Mouse (Mus musculus) kidney, embryonic 14.5 days (tissue): ENCODE data around the gene Rps27rt. TPM values are rescaled to one million over a fixed set of nuclear protein-coding genes. Genes with fewer than 3 reads are reported as not detected.
"Not testable (repeated sequence)": the region's sequence is repeated elsewhere in the genome, so short reads cannot be mapped to it uniquely, and the experiment has no call there.

ENCODE experiments used
- ATAC-seq: fragments of 200-750 bp; cut with Nextera tagmentation; 2 replicates; pipeline ENCODE4 v1.8.0; 2017; ENCODE audit warnings: moderate number of reproducible peaks, mild to moderate bottlenecking, moderate TSS enrichment, moderate library complexity; ENCODE audit not compliant: low FRiP score, low TSS enrichment
- H3K27ac ChIP-seq: fragments of 300-500 bp; sonication (generic); 2 replicates; pipeline ENCODE4 v1.5.1; 2014; ENCODE audit warnings: low read depth, mild to moderate bottlenecking, low read length, moderate library complexity, mixed read lengths
- H3K27me3 ChIP-seq: fragments of 300-500 bp; sonication (generic); 2 replicates; pipeline ENCODE4 v1.6.1; 2014; ENCODE audit warnings: mild to moderate bottlenecking, low read length; ENCODE audit not compliant: control insufficient read depth, insufficient read depth
- H3K36me3 ChIP-seq: fragments of 300-500 bp; sonication (generic); 2 replicates; pipeline ENCODE4 v1.6.1; 2014; ENCODE audit warnings: low read length, mixed read lengths; ENCODE audit not compliant: control insufficient read depth, insufficient read depth
- H3K4me1 ChIP-seq: fragments of 300-500 bp; sonication (generic); 2 replicates; pipeline ENCODE4 v1.6.1; 2014; ENCODE audit warnings: low read length, mixed read lengths; ENCODE audit not compliant: control insufficient read depth, insufficient read depth
- H3K4me2 ChIP-seq: fragments of 300-500 bp; sonication (generic); replicated peaks from 2 replicates; pipeline ENCODE4 v1.6.1; 2014; ENCODE audit warnings: low read depth, mild to moderate bottlenecking, low read length
- H3K4me3 ChIP-seq: fragments of 300-500 bp; sonication (generic); 2 replicates; pipeline ENCODE4 v1.5.1; 2014; ENCODE audit warnings: mild to moderate bottlenecking, low read length
- H3K9ac ChIP-seq: fragments of 300-500 bp; sonication (generic); 2 replicates; pipeline ENCODE4 v1.6.1; 2014; ENCODE audit warnings: low read depth, mild to moderate bottlenecking, low read length, moderate library complexity
- H3K9me3 ChIP-seq: fragments of 300-500 bp; sonication (generic); 2 replicates; pipeline ENCODE4 v1.6.1; 2016; ENCODE audit warnings: low read length; ENCODE audit not compliant: control insufficient read depth
- whole genome bisulfite sequencing: fragments of 180-500 bp; shearing (Covaris S2); extraction: QIAGEN DNeasy Blood & Tissue Kit; methylation state at CpG from one replicate; pipeline ENCODE4 v1.1.7; 2014; 5-methylcytosine and 5-hydroxymethylcytosine counted together
- polyA plus RNA-seq: library from polyadenylated mRNA; unstranded; fragments of >200 nt; fragmentation: Nextera tagmentation; extraction: Ambion mirVana; gene quantifications from 2 replicates; pipeline ENCODE4 v1.2.1, GENCODE M21; 2014

Gene Rps27rt
- polyA plus RNA-seq, 1 experiment from 2014 or later = 479 TPM

DNA sequence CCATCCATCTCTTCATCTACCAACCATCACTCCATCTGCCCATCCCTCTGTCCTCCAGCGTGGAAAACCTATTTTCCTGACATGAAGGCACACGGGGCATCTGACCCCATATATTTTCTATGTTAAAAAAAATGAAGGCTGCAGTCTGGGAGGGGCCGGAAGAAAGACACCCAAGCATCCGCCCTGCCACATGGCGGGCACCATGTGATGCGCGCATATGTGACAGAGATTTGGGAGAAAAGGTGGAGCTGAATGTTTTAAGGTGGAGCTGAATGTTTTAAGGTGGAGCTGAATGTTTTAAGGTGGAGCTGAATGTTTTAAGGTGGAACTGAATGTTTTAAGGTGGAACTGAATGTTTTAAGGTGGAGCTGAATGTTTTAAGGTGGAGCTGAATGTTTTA lies 16.3 kb downstream of the Rps27rt start:
- not testable (repeated sequence) for H3K9ac ChIP-seq, ATAC-seq, H3K9me3 ChIP-seq, H3K4me2 ChIP-seq, H3K27ac ChIP-seq, H3K36me3 ChIP-seq, H3K27me3 ChIP-seq, H3K4me3 ChIP-seq, H3K4me1 ChIP-seq
- WGBS = 89% methylated on average over 7 of the region's 7 CpGs

DNA sequence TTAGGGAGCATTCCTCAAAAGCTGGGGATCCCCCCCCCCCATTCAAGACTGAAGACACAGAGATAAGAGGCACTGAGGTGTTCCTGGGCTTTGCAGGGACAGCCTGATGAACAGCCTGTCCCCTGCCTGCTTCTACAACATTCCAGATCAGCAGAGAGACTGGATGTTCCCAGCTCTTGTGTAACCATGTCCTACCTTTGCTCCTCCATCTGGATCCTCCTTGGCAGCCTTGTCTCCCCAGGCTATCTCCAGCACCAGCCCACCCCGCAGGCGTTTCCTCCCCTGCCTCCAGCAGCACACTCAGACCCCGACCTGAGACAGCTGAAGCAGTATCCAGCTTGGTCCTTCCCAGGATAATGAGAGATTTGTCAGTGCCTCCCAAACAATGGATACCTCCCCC lies 18.4 kb downstream of the Rps27rt start:
- no peak overlapping the region for H3K4me2 ChIP-seq
- no peak for ATAC-seq
- H3K9ac ChIP-seq = no peak overlapping the region
- WGBS = 52% methylated on average over 3 of the region's 3 CpGs
- no peak overlapping the region for H3K27ac ChIP-seq
- no peak overlapping the region for H3K4me3 ChIP-seq
- no peaks in the 10 kb centered on the region for H3K4me1 ChIP-seq
- H3K9me3 ChIP-seq = 0 out of 2 replicates have a peak, but pooled peaks cover 2% of the 10 kb centered on the region
- H3K36me3 ChIP-seq = no peaks in the 10 kb centered on the region
- no peaks in the 10 kb centered on the region for H3K27me3 ChIP-seq

DNA sequence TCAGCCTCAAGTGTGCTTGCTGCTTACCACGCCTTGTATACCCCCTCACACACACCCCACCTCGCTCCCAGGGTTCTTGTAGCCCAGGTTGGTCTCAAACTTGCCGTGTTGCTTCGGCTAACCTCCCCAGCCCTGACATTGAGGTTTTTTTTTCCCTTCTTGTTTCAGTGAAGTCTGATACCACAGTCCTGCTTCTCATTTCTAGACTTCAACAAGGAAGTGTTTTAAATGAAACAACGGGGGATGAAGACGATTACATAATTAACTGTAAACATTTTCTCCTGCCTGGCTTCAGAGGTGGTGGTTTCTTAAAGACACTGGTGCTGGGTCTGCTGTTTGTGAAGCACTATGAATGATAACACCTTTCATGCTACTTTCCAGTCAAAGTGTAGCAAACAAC lies 21.7 kb downstream of the Rps27rt start:
- H3K9ac ChIP-seq = no peak overlapping the region
- 0 out of 2 replicates have a peak, but pooled peaks cover 2% of the 10 kb centered on the region for H3K9me3 ChIP-seq
- WGBS = 85% methylated on average over 6 of the region's 6 CpGs
- no peak overlapping the region for H3K4me2 ChIP-seq
- no peak overlapping the region for H3K27ac ChIP-seq
- H3K4me1 ChIP-seq = no peaks in the 10 kb centered on the region
- ATAC-seq = no peak
- no peak overlapping the region for H3K4me3 ChIP-seq
- no peaks in the 10 kb centered on the region for H3K27me3 ChIP-seq
- H3K36me3 ChIP-seq = no peaks in the 10 kb centered on the region

DNA sequence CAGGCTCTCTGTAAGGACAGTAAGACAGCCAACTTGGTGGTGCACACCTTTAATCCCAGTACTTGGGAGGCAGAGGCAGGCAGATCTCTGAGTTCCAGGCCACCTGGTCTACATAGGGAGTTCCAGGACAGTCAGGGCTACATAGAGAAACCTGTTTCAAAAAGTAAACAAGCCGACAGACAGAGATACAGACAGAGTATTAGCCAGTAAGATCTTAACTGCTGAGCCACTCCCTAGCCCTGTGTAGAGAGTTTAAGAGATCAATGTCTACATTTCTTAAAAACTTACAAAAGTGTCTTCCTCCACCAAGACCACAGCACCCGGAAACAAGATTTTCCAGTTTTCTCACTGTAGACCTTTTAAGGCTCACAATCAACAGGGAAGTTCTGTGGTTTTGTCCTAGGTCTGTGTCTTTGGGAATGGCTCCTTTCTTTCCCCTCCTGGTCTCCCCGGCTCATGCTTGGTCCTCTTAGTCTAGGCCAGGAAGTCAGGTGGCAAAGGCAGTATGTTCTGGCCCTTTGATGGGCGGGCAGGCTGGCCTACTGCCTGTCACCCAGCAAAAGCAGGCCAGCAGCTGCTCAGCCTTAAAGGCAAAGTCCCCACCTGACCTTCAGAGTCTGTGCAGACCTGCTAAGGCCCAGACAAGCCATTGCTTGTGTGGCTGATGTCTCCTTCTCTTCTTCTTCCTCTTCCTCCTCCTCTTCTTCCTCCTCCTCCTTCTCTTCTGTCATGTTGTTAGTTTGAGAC lies 22.3 kb downstream of the Rps27rt start:
- no peak for ATAC-seq
- H3K36me3 ChIP-seq = no peaks in the 10 kb centered on the region
- H3K27me3 ChIP-seq = no peaks in the 10 kb centered on the region
- H3K4me3 ChIP-seq = no peak overlapping the region
- 0 out of 2 replicates have a peak, but pooled peaks cover 2% of the 10 kb centered on the region for H3K9me3 ChIP-seq
- no peak overlapping the region for H3K9ac ChIP-seq
- WGBS = 66% methylated on average over 4 of the region's 4 CpGs
- H3K4me1 ChIP-seq = no peaks in the 10 kb centered on the region
- no peak overlapping the region for H3K27ac ChIP-seq
- no peak overlapping the region for H3K4me2 ChIP-seq

DNA sequence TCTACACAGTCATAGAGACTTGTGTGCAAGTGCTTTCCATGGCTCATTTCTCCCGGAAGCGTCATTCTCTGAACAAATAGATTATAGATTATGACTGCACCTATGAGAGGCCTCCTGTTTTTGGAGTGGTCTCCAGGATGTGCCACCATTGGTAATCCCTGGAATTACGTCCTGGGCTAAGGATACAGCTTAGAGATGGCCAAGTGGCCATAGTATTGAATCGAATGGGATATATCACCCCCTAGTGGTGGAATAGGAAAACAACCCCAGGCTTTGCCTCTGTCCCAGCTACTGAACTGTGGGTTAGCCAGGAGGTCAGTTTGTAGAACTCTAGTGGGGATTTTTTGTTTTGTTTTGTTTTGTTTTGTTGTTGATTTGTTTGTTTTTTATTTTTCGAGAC lies 25.6 kb downstream of the Rps27rt start:
- H3K9me3 ChIP-seq = peaks cover 2% of the 10 kb centered on the region; the same call in 1 of the 2 replicates
- H3K4me1 ChIP-seq = no peaks in the 10 kb centered on the region
- no peak overlapping the region for H3K4me2 ChIP-seq
- H3K27me3 ChIP-seq = no peaks in the 10 kb centered on the region
- H3K36me3 ChIP-seq = no peaks in the 10 kb centered on the region
- H3K27ac ChIP-seq = no peak overlapping the region
- ATAC-seq = peak; percentile 79
- WGBS = 41% methylated on average over 5 of the region's 5 CpGs
- H3K4me3 ChIP-seq = no peak overlapping the region
- H3K9ac ChIP-seq = no peak overlapping the region

DNA sequence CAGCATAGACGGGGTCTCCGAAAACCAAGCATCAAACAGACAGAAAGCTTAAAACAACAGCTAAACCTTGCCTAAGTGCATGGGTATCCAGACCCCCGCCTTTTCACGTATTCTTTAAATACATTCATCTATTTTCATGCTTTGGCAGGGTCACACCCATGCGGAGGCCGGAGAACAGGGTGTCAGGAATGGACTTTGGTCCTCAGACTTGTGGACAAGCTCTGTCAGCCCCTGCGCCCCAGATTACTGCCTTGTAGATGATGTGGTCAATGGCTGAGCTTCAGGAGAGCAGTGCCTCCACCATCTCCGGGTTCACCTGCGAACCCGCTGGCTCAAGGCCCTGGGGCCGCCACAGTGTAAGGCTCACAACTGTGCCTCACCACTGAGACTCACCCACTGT lies 27.2 kb downstream of the Rps27rt start:
- Histone ChIP-seq H3K4me3 (no peak overlapping the region), H3K27ac (no peak overlapping the region), H3K4me1 (0 out of 2 replicates have a peak, but pooled peaks cover 1% of the 10 kb centered on the region), H3K9ac (no peak overlapping the region), H3K4me2 (no peak overlapping the region), H3K27me3 (no peaks in the 10 kb centered on the region), H3K36me3 (no peaks in the 10 kb centered on the region), H3K9me3 (no peaks in the 10 kb centered on the region; the same call in 1 of the 2 replicates)
- no peak for ATAC-seq
- WGBS = 93% methylated on average over 11 of the region's 11 CpGs

DNA sequence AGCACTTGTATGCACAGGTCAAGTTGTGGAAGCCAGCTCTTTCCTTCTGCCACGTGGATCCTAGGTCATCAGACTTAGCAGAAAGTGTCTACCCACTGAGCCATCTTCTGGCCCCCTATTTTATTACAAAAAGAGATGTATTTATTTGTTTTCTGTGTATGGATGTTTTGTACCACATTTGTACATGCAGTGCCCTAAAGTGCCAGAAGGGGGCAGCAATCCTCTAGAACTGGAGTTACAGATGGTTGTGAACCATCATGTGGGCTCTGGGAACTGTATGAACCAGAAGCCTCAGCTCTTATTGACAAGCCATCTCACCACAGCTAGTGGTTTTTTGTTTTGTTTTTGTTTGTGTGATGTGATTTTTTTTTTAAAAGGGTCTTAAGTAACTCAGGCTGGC lies 29.7 kb downstream of the Rps27rt start:
- Histone ChIP-seq H3K27me3 (no peaks in the 10 kb centered on the region), H3K4me3 (no peak overlapping the region), H3K9ac (no peak overlapping the region), H3K27ac (no peak overlapping the region), H3K4me1 (peaks cover 11% of the 10 kb centered on the region; the same call in 1 of the 2 replicates), H3K9me3 (no peaks in the 10 kb centered on the region; the same call in 1 of the 2 replicates), H3K4me2 (no peak overlapping the region), H3K36me3 (no peaks in the 10 kb centered on the region)
- ATAC-seq = no peak
- 48% methylated on average over 1 of the region's 1 CpGs for WGBS

DNA sequence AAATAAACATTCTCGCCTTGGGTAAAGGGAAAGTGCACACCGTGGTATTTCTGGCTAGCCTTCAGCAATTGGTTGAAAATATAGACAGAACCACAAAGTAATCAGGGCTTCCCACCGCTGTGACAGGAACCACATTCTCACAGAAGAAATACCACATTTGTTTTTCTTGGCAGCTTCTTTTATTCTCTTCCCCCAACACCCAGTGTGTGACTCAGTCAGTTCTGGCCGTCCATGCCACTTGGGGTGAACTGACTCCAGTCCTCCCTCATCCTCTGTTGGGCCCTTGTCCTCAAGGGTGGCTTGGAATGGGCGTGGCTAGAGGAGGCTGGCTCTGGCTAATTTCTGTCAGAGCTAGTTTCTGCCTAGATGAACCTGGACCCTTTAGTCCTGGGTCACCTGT lies 34.1 kb downstream of the Rps27rt start:
- Histone ChIP-seq H3K4me3 (no peak overlapping the region), H3K27ac (peak overlapping the region; percentile 17; the same call in 1 of the 2 replicates), H3K4me2 (no peak overlapping the region), H3K9ac (no peak overlapping the region), H3K27me3 (no peaks in the 10 kb centered on the region), H3K36me3 (no peaks in the 10 kb centered on the region), H3K9me3 (no peaks in the 10 kb centered on the region; the same call in 1 of the 2 replicates), H3K4me1 (peaks cover 11% of the 10 kb centered on the region; the same call in 1 of the 2 replicates)
- ATAC-seq = no peak
- WGBS = 55% methylated on average over 5 of the region's 5 CpGs

DNA sequence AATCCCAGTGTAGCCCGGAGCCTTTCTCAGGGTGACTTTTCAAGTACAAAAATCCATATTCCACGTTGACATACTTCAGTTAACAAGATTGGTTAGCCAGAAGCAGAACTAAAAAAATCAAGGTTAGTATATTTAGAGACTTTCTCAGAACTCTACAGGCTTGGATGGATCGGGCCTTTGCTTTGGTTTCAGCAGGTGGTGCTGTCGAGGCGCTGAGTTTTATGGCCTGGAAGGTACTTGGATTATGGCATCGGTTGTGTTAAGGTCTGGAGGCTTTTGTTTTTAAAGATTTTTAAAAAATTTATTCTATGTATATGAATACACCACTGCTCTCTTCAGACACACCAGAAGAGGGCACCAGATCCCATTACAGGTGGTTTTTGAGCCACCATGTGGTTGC lies 37.0 kb downstream of the Rps27rt start:
- 87% methylated on average over 6 of the region's 6 CpGs for WGBS
- no peak overlapping the region for H3K9ac ChIP-seq
- H3K36me3 ChIP-seq = no peaks in the 10 kb centered on the region
- H3K4me2 ChIP-seq = no peak overlapping the region
- H3K4me3 ChIP-seq = no peak overlapping the region
- H3K27me3 ChIP-seq = no peaks in the 10 kb centered on the region
- H3K27ac ChIP-seq = no peak overlapping the region
- no peak for ATAC-seq
- peaks cover 11% of the 10 kb centered on the region; the same call in 1 of the 2 replicates for H3K4me1 ChIP-seq
- H3K9me3 ChIP-seq = no peaks in the 10 kb centered on the region
